Mouse (Mus musculus) retina, postnatal 7 days (tissue): ENCODE data around the gene Kpna6.
"Not testable (repeated sequence)": the region's sequence is repeated elsewhere in the genome, so short reads cannot be mapped to it uniquely, and the experiment has no call there.

ENCODE experiments used
- DNase-seq: peaks from one replicate; pipeline ENCODE4 v3.0.0-alpha.2; 2012; ENCODE audit warnings: low read depth, low spot score

Kpna6 gene

DNA sequence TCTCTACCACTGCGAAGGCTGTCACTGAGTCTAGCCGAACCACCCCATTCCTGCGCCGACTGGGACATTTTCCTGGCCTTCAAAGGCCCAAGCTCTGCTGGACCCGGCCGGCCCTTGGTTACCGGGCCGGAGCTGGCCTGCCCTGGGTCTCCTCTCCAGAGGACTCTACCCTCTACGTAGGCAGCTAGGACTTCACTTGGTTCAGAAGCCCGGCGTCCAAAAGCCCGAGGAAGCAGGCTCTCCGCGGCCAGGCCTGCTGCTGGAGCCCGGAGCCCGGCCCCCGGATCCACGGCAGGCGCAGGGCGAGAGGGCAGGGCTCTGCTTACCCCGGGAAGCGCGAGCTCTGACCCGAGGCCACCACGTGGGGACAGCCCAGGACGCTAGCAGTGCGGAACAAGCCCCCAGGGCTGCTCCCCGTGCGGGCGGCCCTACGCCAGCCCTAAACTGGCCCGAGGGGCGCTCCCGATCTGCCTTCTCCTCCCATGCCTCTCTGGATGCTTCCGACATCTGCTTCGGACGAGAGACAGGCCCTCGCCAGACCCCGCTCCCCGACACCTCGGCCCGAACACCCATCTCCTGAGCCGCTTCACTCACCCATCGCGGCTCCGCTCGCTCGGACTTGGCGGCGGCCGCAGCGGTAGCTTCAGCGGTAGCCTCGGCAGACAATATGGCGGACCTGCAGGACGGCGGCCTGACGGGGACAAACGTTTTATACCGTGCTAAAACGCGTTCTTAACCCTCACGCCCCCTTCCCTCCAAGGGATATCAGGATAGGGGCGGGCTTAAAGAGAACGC lies at the start of gene Kpna6:
Kpna6 (minus strand) TSS at position 685 of the 795 bp plus-strand sequence.
- DNase-seq, result peak; percentile 86

DNA sequence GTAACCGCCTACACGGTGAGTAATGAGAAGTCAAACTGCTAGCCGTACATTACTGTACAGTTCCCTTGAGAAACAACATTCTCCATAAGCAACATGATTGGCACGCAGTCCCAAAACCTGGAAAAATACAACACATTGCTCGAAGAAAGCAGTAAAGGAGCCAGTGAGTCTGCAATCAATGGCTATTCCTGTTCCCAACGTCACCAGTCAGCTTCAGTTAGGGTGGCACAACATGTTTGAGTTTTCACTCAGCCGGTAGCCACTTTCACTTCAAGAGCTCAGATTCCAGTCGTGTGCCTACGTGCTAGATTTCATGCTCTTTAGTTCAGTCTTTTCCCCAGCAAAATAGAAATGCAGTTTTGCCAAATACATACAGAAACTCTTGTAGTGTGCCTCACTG lies 43.7 kb upstream of the Kpna6 start:
- DNase-seq, result no peak

DNA sequence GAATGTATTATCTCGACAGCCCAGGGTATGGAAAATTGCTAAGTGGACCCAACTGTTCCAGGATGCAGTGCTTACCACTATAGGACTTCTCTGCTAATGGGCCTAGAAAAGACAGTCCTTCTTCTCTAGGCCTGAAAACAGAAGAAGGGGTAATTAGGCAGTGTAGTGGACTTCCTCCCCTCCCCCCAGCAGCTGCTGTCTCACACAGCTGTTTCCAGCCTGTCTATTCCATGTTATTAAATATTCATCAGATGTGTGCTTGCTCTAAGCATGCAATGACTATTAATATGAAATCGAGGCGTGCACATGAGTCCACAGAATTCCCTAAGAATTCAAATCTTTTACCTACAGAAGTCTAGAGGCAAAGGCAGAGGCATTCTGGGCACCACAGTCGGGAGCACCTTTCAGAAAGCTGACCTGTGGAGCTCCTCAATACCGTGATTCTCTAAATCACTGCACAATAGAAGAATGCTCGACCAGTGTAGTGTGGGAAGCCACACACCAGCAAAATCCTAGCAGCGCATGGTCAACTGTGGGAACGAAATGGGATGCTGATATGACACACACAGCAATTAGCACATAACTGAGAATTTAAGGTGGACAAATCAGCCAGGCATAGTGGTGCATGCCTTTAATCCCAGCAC lies 37.0 kb upstream of the Kpna6 start:
- no peak for DNase-seq

DNA sequence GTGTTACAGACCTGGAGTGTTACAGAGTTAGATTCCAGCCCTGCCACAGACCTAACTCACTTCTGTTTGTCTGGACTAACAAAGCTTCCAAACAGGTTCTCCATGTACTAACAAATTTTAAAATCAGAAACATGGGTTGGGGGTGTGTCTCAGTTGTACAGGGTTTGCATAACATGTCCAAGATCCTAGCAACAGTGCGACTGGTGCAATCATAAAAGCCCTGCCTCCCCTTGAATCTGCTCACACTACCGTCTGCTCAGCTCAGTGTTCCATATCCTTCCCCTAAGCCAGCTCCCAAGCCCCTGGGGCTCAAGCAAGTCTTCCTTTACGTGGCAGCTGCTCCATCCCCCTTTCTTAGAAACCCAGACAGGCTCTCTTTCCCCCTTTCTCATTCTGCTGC lies 34.2 kb upstream of the Kpna6 start:
- DNase-seq, result no peak

DNA sequence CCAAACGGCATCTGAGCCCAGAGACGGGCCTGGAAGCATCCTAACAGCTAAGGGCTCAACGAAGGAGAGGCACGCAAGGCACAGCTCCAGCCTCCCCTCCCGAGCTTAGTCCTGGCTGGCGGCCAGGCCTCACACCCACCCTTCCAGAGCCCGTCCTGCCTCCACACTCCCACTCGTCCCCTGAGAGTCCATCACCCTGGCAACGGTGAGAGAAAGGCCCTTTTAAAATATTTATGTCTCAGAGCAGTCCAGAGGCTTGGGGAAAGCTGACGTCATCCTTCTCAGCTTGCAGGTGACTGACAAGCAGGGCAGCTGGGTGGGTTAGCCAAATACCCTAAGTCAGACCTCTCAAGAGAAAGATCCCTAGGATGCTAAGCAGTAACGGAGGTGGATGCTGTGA lies 29.9 kb upstream of the Kpna6 start:
- DNase-seq, result no peak

DNA sequence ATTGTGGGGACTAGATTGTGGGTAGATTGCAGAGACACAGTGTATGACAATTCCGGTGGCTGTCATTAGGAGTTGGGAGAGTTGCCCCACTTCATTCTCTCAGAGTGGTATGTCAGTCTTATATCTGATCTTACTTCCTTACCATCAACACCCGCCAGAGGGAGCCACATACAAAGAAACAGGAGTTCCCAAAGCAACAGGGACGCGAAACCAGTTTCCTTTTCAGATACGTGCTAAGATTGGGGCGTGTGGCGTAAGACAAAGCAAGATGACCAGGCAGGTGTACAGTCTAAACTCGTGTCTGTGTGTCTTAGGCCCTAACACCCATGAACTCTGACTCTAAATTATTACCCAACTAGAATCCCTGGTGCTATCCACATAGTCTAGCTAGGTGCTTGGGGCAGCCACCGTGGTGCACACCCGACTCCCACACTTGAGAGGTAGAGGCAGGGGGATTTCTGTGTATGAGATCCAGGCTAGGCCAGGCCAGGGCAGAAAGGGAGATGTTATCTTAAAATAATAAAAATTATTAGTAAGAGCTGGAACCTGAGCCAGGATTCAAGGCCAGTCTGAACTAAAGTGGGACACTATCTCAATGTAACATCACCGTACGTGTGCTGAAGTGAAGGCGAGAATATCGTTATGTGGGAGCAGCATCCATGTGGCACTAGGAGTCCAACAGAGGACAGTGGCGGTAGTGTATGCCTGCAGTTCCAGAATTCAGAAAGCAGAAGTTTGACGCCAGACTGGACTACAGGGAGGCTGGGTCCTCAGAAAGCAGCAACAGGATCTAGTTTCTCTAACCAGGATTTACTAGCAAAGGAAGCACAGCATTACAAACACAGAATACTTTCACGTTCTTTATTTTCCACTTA lies 29.2 kb upstream of the Kpna6 start:
- DNase-seq, result peak; percentile 81

DNA sequence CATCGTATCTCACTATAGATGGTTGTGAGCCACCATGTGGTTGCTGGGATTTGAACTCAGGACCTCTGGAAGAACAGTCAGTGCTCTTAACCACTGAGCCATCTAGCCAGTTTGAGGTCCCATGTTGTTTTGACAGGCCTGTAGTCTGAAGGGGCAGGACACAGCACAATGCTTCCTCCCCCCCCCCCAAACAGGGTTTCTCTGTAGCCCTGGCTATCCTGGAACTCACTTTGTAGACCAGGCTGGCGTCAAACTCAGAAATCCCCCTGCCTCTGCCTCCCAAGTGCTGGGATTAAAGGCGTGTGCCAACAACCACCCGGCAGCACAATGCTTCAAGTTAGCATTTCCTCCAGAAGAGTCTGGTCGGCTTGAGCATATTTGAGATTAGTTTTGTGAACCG lies 28.1 kb upstream of the Kpna6 start:
- not testable (repeated sequence) for DNase-seq

DNA sequence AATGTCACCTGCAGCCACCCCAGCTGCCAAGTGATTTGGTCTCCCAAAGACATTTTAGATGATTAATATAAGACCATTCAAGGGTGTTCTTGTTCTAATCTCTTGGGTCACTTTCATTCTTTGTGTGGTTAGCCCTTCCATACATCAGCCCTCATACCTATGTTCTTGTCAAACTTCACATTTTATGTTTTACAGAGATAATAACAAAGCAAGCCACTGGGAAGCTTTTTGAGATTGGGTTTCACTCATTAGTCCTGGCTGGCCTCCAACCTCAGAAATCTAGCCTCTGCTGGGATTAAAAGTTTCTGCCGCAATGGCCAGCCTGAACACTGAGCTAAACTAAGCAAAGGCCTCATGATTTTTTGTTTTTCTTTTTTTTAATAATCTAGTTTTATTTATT lies 27.6 kb upstream of the Kpna6 start:
- DNase-seq, result no peak

DNA sequence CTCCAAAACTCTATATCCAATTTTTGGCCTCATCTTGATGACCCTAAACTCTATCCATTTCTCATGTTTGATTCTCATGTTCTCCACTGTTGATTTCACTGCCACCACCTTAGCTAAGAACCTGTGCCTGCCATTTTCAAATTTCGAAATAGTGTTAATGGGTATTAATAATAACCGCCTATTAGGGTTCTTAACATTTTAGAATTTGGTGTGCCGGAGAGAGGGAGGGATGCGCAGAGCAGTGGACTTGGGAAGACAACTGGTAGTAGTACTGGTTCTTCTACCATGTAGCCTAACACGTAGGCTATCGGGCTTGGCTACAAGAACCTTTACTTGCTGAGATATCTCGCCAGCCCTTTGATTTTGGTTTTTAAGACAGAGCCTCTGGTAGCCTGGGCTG lies 24.6 kb upstream of the Kpna6 start:
- no peak for DNase-seq

DNA sequence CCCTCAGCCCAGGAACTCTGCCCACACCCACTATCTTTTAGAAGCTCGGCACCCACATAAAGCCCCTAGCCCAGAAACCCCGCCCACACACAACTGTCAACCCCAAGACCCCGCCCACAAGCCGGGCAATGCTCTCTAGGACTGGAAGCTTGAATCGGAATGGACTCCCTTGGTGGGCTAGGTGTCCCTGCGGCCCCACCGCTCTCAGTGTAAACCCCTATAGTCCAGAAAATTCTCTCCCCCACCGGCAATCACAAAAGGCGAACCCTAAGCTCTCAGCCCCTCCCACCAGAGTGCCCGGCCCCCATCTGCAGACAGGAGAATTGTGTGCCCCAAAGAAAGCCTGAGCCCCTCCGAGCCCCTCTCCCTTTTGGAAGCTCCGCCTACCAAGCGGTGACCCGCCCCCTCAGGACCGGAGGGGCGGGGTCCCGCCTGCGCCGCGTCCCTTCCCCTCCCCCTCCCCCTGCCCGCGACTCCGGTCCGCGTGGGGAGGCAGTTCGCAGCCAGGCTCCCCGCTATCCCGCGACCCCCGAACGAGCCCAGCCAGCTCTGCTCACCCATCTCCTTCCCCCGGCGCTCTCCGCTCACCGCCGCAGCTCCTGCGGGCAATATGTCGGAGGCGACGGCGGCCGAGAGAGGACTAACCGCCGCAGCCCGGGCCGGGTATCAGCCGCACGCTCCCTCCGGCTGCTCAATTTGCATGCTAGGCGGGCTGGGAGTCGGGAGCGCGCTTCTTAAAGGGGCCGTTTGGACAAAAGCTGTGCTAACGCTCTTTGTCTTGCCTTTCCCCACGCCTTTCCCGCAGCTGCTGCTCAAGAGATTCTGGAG lies 23.8 kb upstream of the Kpna6 start, which contains the start of gene Tmem39b:
Tmem39b (minus strand) TSS at position 681 of the 828 bp plus-strand sequence.
- peak; percentile 84 for DNase-seq

DNA sequence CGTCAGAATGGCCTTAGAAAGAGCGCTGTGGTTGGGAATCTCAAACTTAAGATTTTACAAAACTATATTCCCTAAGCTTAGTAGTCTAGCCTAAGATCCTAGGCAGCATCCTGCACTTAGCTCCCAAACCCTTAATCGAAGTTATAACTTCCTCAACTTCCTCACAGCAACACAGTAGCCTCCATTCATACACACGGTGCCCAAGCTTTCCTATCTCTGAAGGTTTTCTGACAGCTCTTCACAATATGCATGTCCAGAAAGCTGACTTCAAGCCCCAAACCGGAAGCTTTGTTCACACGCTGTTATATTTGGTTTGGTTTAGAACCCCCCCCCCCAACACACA lies 23.2 kb upstream of the Kpna6 start:
- no peak for DNase-seq

DNA sequence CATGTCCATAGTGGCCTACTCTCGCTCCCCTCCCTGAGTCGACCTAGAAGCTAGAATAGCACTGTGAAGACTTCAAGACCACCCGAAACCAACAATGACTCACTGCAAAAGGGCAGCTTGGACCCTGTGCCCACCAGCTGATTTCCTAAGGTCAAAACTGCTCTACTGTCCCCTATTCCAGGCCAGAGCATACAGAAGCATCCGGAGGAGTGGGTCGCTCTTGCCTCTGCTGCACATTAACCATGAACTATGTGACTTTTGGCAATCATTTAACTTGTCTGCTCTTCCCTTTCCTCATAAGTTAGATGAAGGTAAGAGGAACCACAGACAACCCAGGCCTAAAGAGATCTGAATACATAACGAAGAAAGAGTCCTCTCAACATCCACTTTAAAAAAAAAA lies 12.0 kb upstream of the Kpna6 start:
- no peak for DNase-seq

DNA sequence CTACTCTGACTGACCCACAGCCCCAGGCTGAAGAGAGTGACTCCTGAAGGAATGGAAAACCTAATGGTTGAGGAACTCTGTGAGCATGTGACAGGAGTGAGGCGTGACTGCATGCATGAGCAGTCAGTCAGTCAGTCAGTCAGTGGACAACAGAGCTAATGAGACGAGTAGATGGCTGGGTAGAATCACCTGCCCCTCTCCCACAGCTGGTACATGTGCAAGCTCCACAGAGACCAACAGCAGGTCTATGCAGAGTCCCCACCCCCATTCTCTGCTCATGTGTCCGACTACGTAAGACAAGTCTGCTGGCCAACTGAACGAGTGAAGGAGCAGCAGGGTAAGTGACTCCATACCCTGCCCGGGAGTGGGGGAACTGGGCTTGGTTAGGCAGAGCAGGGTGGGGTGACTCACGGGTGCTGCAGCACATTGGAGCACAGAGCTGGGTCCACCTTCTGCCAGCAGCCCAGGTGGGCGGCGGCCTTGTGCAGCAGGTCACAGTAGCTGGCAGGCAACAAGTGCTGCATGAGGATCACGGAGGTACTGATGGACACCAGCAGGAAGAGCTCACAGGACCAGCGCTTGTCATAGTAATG lies 11.4 kb upstream of the Kpna6 start:
- no peak for DNase-seq

DNA sequence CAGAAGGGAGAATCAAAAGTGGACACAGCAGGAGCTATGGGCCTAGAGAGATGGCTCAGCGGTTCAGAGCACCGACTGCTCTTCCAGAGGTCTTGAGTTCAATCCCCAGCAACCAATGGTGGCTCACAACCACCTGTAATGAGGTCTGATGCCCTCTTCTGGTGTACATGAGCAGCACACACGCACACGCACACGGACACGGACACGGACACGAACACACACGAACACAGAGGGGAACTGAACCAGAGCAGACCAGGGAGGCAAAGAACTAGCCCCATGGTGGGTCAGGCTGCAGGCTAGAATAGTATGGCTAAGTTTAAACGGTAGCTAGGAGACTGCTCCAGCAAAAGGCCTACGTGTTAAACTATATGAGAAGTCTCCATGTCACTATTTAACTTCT lies 9.3 kb upstream of the Kpna6 start:
- DNase-seq, result no peak

DNA sequence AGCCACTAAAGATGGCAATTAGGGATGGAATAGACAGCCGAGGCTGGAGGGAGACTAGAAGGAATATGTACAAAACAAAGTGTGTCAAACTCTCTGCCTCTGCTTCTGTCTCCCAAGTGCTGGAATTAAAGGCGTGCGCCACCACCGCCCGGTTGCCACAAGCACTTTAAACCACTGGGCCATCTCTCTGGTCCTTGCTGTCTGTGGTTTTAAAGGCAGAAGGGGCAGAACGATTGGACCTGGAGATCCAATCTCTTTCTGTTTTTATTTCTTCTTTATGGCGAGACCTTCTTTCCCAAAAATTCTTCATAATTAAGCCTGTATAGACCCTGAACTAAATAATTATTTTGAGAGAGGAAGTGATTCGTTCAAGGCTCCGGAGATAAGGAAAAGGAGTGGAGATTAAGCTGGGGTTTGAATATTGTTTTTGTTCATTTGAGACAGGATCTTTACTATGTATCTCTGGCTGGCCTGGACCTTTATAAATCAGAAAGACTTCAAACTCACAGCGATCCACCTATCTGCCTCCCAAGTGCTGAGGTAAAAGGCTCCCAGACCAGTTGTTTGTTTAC lies 397 bp upstream of the Kpna6 start:
- no peak for DNase-seq

DNA sequence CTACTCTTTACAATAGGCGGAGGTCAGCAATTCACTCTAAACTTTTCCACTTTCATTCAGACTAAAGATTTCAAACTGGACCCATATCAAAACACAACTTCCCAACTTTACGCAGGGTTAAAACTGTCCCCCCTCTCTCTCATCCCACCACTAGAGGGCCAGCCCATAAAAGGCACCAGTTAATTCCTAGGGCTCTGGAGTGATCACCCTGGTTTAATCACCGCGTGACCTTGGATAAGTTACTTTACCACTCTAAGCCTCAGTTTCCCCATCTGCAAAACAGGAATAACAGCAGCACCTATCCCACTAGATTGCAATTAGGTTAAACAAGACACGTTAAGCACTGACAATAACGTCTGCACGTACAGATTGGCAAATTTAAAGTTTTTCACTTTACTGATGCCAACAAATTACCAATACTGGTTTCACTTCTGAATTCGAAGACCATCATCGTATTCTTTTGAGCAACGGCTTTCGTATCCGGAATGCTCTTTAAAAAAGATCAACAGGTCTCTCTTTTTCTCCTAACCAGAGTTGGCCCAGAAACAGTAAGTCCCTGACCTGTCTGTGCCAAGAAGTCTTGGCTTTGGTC lies 980 bp downstream of the Kpna6 start:
- DNase-seq, result peak; percentile 30

DNA sequence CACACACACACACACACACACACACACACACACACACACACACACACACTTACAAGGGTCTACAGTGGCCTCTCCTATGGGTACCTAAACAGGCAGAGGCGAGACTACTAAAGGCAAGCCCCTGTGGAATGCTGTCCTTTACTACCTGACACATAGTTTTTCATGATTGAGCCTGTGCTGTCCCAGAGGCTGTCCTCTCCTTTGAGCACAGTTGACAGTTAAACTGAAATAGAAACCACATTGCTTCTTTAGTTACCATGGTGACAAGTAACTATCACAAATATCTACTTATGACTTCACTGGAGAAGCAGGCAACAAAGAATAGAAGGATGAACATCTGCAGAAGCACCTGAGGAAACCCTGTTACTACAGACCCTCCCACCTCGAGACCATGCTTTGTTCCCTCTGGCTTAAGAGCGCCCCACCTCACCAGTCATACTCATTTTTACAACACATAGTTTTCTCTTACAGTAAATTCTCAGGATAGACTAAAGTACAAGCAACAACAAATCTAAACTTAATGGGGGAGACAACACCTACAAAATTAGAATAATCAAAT lies 10.2 kb downstream of the Kpna6 start:
- DNase-seq, result no peak

DNA sequence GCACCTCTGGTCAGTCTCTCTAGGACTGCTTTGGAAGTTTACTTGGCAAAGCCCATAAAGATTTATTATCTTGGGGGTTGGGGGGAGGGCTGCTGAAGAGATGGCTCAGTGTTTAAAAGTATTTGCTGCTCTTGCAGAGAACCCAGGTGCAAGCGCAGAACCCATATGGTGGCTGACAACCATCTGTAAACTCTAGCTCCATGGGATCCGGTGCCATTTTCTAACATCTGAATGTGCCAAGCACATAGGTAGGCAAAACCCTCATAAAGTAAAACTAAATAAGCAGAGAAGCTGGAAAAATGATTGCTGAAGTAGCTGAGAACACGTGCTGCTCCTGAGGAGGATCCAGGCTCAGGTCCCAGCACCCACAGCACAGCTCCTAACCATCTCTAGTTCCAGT lies 11.0 kb downstream of the Kpna6 start:
- no peak for DNase-seq

DNA sequence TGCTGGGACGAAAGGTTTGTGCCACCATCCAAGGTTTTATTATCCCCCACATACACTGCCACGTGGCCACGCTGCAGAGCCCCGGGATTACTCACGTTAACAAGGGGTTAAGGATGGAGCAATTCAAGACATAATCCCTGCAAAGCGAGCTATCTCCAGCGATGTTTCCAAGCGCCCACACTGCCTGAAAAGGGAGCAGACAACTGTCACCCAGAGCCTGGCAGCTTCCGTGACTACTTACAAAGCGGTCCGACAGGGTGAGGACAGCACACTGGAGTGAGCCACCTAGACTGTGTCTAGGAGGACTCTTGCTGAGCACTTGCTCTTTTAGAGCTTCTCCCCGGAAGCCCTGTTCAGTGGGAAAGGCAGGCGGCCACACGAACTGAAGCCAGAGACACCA lies 17.8 kb downstream of the Kpna6 start:
- no peak for DNase-seq

DNA sequence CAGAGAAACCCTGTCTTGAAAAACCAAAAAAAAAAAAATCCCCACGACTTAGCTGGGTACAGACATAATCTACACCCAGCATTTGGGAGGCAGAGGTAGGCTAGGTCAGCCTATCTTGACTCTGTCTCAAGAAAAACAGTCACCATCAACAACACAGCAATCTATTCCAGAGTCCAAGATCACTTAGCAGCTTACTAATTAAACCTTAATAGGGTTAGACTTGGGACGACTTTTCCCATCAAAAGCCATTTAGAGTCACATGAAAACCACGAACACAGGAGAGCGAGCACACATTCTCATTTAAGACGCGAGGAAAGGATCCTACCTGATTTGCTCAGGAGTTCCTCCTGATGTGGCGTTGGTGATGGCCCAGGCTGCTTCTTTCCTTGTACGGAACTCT lies 22.2 kb downstream of the Kpna6 start:
- no peak for DNase-seq
